Mouse (Mus musculus) regulatory T cell (primary cell): ENCODE data around the gene Olfr881.

Experiments
- in situ Hi-C: fragments of 300-600 bp; cut with MboI, MseI; formaldehyde crosslinking; loops from one replicate; pipeline ENCODE4 v1.15.1; 2025; ENCODE audit warnings: high pct_unique_total_duplicates

Gene Olfr881

GRCm38 (mm10) chr9:37991525-37991924 is at the start of gene Olfr881:
Gene Olfr881 (plus strand): TSS chr9:37991825.
- in situ Hi-C loops, result no loop called here

GRCm38 (mm10) chr9:37998581-37999204 is 7.1 kb downstream of the Olfr881 start:
- in situ Hi-C loops, result no loop called here

GRCm38 (mm10) chr9:38000021-38000420 is 8.4 kb downstream of the Olfr881 start:
- in situ Hi-C loops, result no loop called here

- in situ Hi-C loops, result no loop called here
Observed at GRCm38 (mm10) chr9:38025508-38025907, 33.9 kb downstream of the Olfr881 start, which contains the start of gene Olfr883. Gene Olfr883 (plus strand): TSS chr9:38025808.
